Mouse (Mus musculus) midbrain, embryonic 13.5 days (tissue): ENCODE data around the gene Taok3. TPM values are rescaled to one million over a fixed set of nuclear protein-coding genes. Genes with fewer than 3 reads are reported as not detected.

ENCODE experiments used
- ATAC-seq: fragments of 200-750 bp; cut with Nextera tagmentation; 2 replicates; pipeline ENCODE4 v1.8.0; 2017; ENCODE audit warnings: mild to moderate bottlenecking, moderate TSS enrichment, moderate library complexity
- H3K27ac ChIP-seq: fragments of 300-500 bp; sonication (generic); 2 replicates; pipeline ENCODE4 v1.5.1; 2015; ENCODE audit warnings: inconsistent platforms, mild to moderate bottlenecking, moderate library complexity
- H3K27me3 ChIP-seq: fragments of 300-500 bp; sonication (generic); 2 replicates; pipeline ENCODE4 v1.6.1; 2015; ENCODE audit warnings: mild to moderate bottlenecking, inconsistent platforms
- H3K36me3 ChIP-seq: fragments of 300-500 bp; sonication (generic); 2 replicates; pipeline ENCODE4 v1.6.1; 2015; ENCODE audit warnings: mild to moderate bottlenecking, inconsistent platforms
- H3K4me1 ChIP-seq: fragments of 300-500 bp; sonication (generic); replicated peaks from 2 replicates; pipeline ENCODE4 v1.6.1; 2015; ENCODE audit warnings: inconsistent platforms
- H3K4me2 ChIP-seq: fragments of 300-500 bp; sonication (generic); replicated peaks from 2 replicates; pipeline ENCODE4 v1.6.1; 2015; ENCODE audit warnings: moderate library complexity, mild to moderate bottlenecking, inconsistent platforms
- H3K4me3 ChIP-seq: fragments of 300-500 bp; sonication (generic); replicated peaks from 2 replicates; pipeline ENCODE4 v1.5.1; 2015; ENCODE audit warnings: mild to moderate bottlenecking, inconsistent platforms
- H3K9ac ChIP-seq: fragments of 300-500 bp; sonication (generic); replicated peaks from 2 replicates; pipeline ENCODE4 v1.6.1; 2015; ENCODE audit warnings: mild to moderate bottlenecking, inconsistent platforms
- H3K9me3 ChIP-seq: fragments of 300-500 bp; sonication (generic); 2 replicates; pipeline ENCODE4 v1.6.1; 2016; ENCODE audit warnings: mild to moderate bottlenecking, inconsistent platforms
- WGBS: fragments of 180-500 bp; shearing (Covaris S2); methylation state at CpG from one replicate; pipeline ENCODE4 v1.1.7; 2015; 5-methylcytosine and 5-hydroxymethylcytosine counted together
- polyA plus RNA-seq: library from polyadenylated mRNA; unstranded; fragments of >200 nt; fragmentation: Nextera tagmentation; extraction: Ambion mirVana; gene quantifications from 2 replicates; pipeline ENCODE4 v1.2.1, GENCODE M21; 2015

Taok3 gene
- 43.7 TPM in 2 replicates for polyA plus RNA-seq

GRCm38 (mm10) chr5:117119777-117120488 lies at the start of gene Taok3:
Taok3 (plus strand) TSS chr5:117120129.
- no peak within 1 kb of the TSS for H3K27ac ChIP-seq
- 1% methylated on average over 74 of the region's 74 CpGs for WGBS

GRCm38 (mm10) chr5:117087718-117088117 lies 32.2 kb upstream of the Taok3 start:
- Histone ChIP-seq H3K4me1 (peaks cover 11% of the 10 kb centered on the region), H3K36me3 (peaks cover 19% of the 10 kb centered on the region), H3K4me3 (peak overlapping the region; percentile 13), H3K27me3 (peaks cover 20% of the 10 kb centered on the region; the same call in 1 of the 2 replicates), H3K9me3 (no peaks in the 10 kb centered on the region), H3K9ac (0 out of 2 replicates have a peak overlapping the region, but pooled peaks have one; percentile 39), H3K4me2 (peak overlapping the region; percentile 47), H3K27ac (no peak overlapping the region)
- 4% methylated on average over 13 of the region's 13 CpGs for WGBS
- ATAC-seq: peak; percentile 30; the same call in 1 of the 2 replicates

More at GRCm38 (mm10) chr5:117119777-117120488, at the start of gene Taok3:
- Histone ChIP-seq H3K36me3 (no peaks in the 10 kb centered on the region), H3K9ac (peak within 1 kb of the TSS; percentile 70), H3K27me3 (peaks cover 16% of the 10 kb centered on the region), H3K4me1 (peaks cover 26% of the 10 kb centered on the region), H3K9me3 (no peaks in the 10 kb centered on the region), H3K4me3 (peak within 1 kb of the TSS; percentile 76), H3K4me2 (peak within 1 kb of the TSS; percentile 93)
- peak; percentile 91 for ATAC-seq

GRCm38 (mm10) chr5:117089147-117089546 lies 30.8 kb upstream of the Taok3 start:
- Histone ChIP-seq H3K4me2 (no peak overlapping the region), H3K27ac (no peak overlapping the region), H3K9me3 (no peaks in the 10 kb centered on the region), H3K36me3 (peaks cover 34% of the 10 kb centered on the region), H3K27me3 (peaks cover 20% of the 10 kb centered on the region; the same call in 1 of the 2 replicates), H3K4me1 (peaks cover 11% of the 10 kb centered on the region), H3K4me3 (no peak overlapping the region), H3K9ac (no peak overlapping the region)
- WGBS: 72% methylated on average over 3 of the region's 3 CpGs
- no peak for ATAC-seq

GRCm38 (mm10) chr5:117089786-117090185 lies 30.1 kb upstream of the Taok3 start:
- no peak for ATAC-seq
- Histone ChIP-seq H3K4me3 (no peak overlapping the region), H3K36me3 (peaks cover 40% of the 10 kb centered on the region), H3K4me2 (no peak overlapping the region), H3K4me1 (peaks cover 11% of the 10 kb centered on the region), H3K9ac (no peak overlapping the region), H3K9me3 (no peaks in the 10 kb centered on the region), H3K27ac (no peak overlapping the region), H3K27me3 (peaks cover 17% of the 10 kb centered on the region; the same call in 1 of the 2 replicates)
- 43% methylated on average over 5 of the region's 6 CpGs for WGBS

DNA sequence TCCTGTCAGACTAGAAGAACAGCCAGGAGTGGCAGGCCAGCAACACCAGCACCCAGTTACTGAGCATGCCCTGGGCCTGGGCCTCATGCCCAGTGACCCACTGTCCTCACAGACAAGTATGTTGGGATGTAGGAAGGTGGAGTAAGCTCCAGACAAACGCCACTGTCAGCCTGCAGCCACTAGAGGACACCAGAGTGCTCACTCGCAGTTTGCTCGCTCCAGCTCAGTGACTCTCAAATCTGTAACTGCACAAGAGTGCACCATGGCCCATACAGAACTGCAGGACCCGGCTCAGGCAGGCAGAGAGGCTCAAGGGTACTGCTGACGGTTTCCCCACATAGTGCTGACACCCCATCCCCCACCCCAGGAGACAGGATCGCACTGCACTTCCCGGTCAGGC lies 25.5 kb upstream of the Taok3 start:
- Histone ChIP-seq H3K4me3 (no peak overlapping the region), H3K9ac (no peak overlapping the region), H3K4me1 (no peaks in the 10 kb centered on the region), H3K27ac (no peak overlapping the region), H3K27me3 (0 out of 2 replicates have a peak, but pooled peaks cover 2% of the 10 kb centered on the region), H3K4me2 (no peak overlapping the region), H3K9me3 (no peaks in the 10 kb centered on the region), H3K36me3 (peaks cover 68% of the 10 kb centered on the region)
- 45% methylated on average over 7 of the region's 7 CpGs for WGBS
- no peak for ATAC-seq

GRCm38 (mm10) chr5:117096716-117097115 lies 23.2 kb upstream of the Taok3 start:
- ATAC-seq: no peak
- 51% methylated on average over 3 of the region's 3 CpGs for WGBS

DNA sequence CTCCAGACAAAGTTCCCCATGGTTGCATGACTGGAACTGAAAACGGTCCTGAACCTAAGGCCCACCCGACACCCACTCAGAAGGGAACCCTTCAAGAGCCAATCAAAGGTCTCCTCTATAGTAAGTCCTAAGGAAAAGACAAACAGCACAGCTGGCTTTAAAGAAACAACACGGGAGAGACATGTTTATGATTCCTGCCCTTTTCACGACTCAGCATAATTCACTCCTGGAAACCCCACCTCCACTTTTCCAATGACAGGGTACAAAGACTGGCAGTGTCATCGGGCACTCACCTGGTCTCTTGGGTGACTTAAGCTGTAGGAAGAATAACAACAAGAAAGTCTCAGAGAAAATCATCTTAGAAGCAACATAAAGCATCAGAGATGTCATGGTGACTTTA lies 20.9 kb upstream of the Taok3 start:
- H3K27me3 ChIP-seq: no peaks in the 10 kb centered on the region
- no peak overlapping the region for H3K9ac ChIP-seq
- WGBS: 86% methylated on average over 5 of the region's 5 CpGs
- H3K36me3 ChIP-seq: peaks cover 81% of the 10 kb centered on the region
- ATAC-seq: no peak
- H3K27ac ChIP-seq: no peak overlapping the region
- H3K4me1 ChIP-seq: no peaks in the 10 kb centered on the region
- H3K4me2 ChIP-seq: no peak overlapping the region
- no peaks in the 10 kb centered on the region for H3K9me3 ChIP-seq
- no peak overlapping the region for H3K4me3 ChIP-seq

More at GRCm38 (mm10) chr5:117096716-117097115, 23.2 kb upstream of the Taok3 start:
- Histone ChIP-seq H3K4me3 (no peak overlapping the region), H3K4me1 (no peaks in the 10 kb centered on the region), H3K9ac (no peak overlapping the region), H3K36me3 (peaks cover 82% of the 10 kb centered on the region), H3K4me2 (no peak overlapping the region), H3K9me3 (no peaks in the 10 kb centered on the region), H3K27ac (no peak overlapping the region), H3K27me3 (no peaks in the 10 kb centered on the region)

GRCm38 (mm10) chr5:117099742-117100141 lies 20.2 kb upstream of the Taok3 start:
- 92% methylated on average over 11 of the region's 11 CpGs for WGBS
- Histone ChIP-seq H3K4me1 (no peaks in the 10 kb centered on the region), H3K36me3 (peaks cover 81% of the 10 kb centered on the region)

DNA sequence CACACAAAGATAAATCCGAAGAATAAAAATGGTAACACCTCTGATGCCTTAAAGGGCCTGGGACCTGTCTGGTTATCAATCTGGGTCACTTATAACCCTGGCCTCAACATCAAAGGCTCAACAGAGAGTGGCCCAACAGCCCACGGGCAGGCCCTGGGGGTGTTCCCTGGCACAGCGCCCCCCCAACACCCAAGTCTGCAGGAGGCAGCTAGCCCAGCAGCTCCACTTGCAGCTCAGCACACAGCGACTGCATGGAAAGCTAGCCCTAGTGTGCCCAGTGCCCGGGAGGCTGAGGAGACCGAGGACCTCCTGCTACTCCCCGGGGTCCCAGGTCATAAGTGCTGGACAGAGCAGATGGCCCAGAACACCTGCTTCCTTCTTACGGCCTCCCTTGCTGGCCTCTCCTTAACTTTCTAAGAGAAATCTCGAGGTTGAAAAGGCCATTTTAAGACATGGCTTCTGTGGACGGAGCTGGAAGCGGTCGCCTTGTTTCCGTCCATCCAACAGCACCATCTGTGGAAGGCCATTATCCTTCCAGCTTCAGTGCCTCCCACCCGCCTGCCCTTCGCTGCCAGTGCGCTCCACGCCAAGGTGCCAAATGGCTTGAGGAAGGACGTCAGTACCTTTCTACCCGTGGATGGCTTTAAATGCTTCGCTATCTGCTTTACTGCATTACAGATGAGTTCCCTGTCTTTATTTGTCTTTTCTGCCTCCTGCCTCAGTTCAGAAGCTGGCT lies 16.6 kb upstream of the Taok3 start:
- Histone ChIP-seq H3K4me2 (no peak overlapping the region), H3K4me3 (no peak overlapping the region), H3K9ac (no peak overlapping the region), H3K27ac (no peak overlapping the region), H3K27me3 (no peaks in the 10 kb centered on the region), H3K9me3 (no peaks in the 10 kb centered on the region), H3K36me3 (peaks cover 99% of the 10 kb centered on the region), H3K4me1 (no peaks in the 10 kb centered on the region)
- ATAC-seq: no peak
- WGBS: 96% methylated on average over 20 of the region's 20 CpGs

More at GRCm38 (mm10) chr5:117099742-117100141, 20.2 kb upstream of the Taok3 start:
- no peak overlapping the region for H3K27ac ChIP-seq
- H3K27me3 ChIP-seq: no peaks in the 10 kb centered on the region
- no peak for ATAC-seq
- H3K4me3 ChIP-seq: no peak overlapping the region
- H3K9ac ChIP-seq: no peak overlapping the region
- no peaks in the 10 kb centered on the region for H3K9me3 ChIP-seq
- H3K4me2 ChIP-seq: no peak overlapping the region

GRCm38 (mm10) chr5:117104329-117104728 lies 15.6 kb upstream of the Taok3 start:
- H3K9ac ChIP-seq: no peak overlapping the region
- H3K27me3 ChIP-seq: no peaks in the 10 kb centered on the region
- H3K4me2 ChIP-seq: no peak overlapping the region
- 97% methylated on average over 12 of the region's 12 CpGs for WGBS
- H3K27ac ChIP-seq: no peak overlapping the region
- H3K36me3 ChIP-seq: peaks cover 99% of the 10 kb centered on the region
- no peak overlapping the region for H3K4me3 ChIP-seq
- H3K4me1 ChIP-seq: no peaks in the 10 kb centered on the region
- no peaks in the 10 kb centered on the region for H3K9me3 ChIP-seq
- no peak for ATAC-seq

DNA sequence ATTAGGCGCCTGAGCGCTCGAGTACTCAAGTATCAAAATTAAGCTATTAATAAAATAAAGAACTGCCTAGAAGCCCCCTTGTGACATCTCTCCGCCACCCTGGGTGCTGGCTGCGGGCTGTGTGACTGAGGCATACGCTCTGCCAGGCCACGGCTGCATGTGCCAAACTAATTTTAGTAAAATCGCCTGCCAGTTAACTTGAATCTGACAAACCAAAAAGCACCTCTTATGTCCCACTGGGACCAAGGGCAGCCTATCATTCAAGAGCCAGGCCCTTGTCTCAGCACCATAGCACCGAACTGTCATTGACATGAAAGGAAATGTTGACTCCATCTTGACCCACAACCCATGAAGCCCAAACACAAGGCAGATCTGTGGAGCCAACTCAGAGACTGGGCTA lies 14.2 kb upstream of the Taok3 start:
- WGBS: 83% methylated on average over 9 of the region's 9 CpGs
- Histone ChIP-seq H3K36me3 (peaks cover 98% of the 10 kb centered on the region), H3K27me3 (no peaks in the 10 kb centered on the region), H3K9ac (no peak overlapping the region), H3K4me1 (no peaks in the 10 kb centered on the region), H3K4me2 (no peak overlapping the region), H3K4me3 (no peak overlapping the region), H3K27ac (no peak overlapping the region), H3K9me3 (no peaks in the 10 kb centered on the region)
- no peak for ATAC-seq

GRCm38 (mm10) chr5:117108292-117108691 lies 11.6 kb upstream of the Taok3 start:
- no peaks in the 10 kb centered on the region for H3K27me3 ChIP-seq
- no peaks in the 10 kb centered on the region for H3K4me1 ChIP-seq
- no peak for ATAC-seq
- WGBS: 96% methylated on average over 13 of the region's 13 CpGs
- H3K36me3 ChIP-seq: peaks cover 98% of the 10 kb centered on the region
- no peaks in the 10 kb centered on the region for H3K9me3 ChIP-seq
- H3K4me3 ChIP-seq: no peak overlapping the region
- H3K27ac ChIP-seq: no peak overlapping the region
- no peak overlapping the region for H3K4me2 ChIP-seq
- H3K9ac ChIP-seq: no peak overlapping the region
